Mouse (Mus musculus): ENCODE results near the gene Cdkl1.

Cdkl1 gene

GRCm38 (mm10) chr12:69796311-69796710, 5.2 kb upstream of the Cdkl1 start:
- POLR2A ChIA-PET = no interaction called here

GRCm38 (mm10) chr12:69789766-69790529, 1.1 kb downstream of the Cdkl1 start:
- ChIA-PET POLR2A (interaction anchor here in 2 of 4 experiments (0.6 to 1.7 kb wide), 4 partner anchors 9 to 103 kb away, joined by 3 to 5 read pairs (median 4); partner anchors contain the start of gene Map4k5 (in 1 of the 2)), CTCF (interaction anchor here in 1 of 4 experiments (1.6 kb wide), 1 partner anchor 32 kb away, joined by 5 read pairs; no protein-coding TSS in a partner anchor)

More at GRCm38 (mm10) chr12:69796311-69796710, 5.2 kb upstream of the Cdkl1 start:
- CTCF ChIA-PET = no interaction called here

- CTCF ChIA-PET = no interaction called here
- POLR2A ChIA-PET = interaction anchor here in 1 of 4 experiments (0.9 to 1.0 kb wide), 2 partner anchors 30 to 64 kb away, joined by 3 read pairs; partner anchors contain the start of genes Atp5s and L2hgdh
These were observed 2.7 kb downstream of the Cdkl1 start for GRCm38 (mm10) chr12:69788380-69788779.

DNA sequence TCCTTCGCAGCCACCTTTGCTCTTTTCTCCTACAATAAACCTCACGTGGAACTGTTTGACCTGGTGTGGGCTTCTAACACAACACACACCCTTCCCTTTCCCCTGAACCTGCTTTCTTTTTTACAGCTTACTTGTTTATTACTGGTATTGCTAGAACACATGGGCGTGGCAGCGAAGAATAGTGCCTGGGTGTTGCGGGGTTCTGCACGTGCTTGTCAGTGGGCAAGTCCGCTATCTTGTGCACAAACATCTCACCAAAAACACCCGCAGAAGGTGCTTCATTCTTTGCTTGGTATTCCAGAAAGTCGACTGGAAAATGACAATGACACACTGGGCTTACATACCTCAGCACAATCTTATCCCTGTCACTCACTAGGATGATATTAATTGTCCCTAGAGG, 5.6 kb downstream of the Cdkl1 start:
- POLR2A ChIA-PET = interaction anchor here in 2 of 4 experiments (0.6 to 1.0 kb wide), 2 partner anchors 25 to 499 kb away, joined by 3 to 4 read pairs; no protein-coding TSS in a partner anchor
- CTCF ChIA-PET = no interaction called here

DNA sequence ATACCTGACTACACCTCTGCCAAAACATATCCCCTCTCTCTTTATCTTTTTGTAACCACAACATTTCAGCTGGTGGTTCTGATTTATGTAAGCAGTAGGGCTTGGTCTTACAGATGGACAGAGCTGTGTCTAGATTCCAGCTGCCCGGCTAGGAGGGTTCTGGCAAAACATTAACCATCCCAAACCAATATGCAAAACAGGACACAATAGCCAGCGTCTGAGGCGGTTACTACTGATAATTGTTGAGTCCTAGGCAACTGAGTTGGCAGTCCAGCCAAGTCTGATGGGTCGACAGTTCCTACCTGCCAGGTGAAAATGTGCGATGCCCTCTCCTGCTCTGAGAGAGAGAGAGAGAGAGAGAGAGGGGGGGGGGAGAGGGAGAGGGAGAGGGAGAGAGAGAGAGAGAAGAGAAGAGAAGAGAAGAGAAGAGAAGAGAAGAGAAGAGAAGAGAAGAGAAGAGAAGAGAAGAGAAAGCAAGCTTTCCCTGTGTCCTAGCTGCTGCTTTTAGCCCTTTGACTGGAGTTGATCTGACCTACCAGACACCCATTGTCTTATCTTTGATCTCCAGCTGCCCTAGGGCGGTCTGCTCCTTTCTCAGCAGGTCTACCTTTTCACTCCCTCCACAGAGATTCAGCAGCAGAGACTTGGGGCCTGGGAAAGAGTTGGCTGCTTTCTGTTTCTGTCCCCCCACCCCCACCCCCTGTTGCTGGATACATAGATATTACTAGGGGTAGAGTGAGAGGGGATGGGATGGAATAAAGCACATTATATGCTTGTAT, 7.6 kb downstream of the Cdkl1 start:
- CTCF ChIA-PET = no interaction called here
- POLR2A ChIA-PET = interaction anchor here in 1 of 4 experiments (1.0 kb wide), 2 partner anchors 11 to 25 kb away, joined by 3 to 4 read pairs; no protein-coding TSS in a partner anchor

DNA sequence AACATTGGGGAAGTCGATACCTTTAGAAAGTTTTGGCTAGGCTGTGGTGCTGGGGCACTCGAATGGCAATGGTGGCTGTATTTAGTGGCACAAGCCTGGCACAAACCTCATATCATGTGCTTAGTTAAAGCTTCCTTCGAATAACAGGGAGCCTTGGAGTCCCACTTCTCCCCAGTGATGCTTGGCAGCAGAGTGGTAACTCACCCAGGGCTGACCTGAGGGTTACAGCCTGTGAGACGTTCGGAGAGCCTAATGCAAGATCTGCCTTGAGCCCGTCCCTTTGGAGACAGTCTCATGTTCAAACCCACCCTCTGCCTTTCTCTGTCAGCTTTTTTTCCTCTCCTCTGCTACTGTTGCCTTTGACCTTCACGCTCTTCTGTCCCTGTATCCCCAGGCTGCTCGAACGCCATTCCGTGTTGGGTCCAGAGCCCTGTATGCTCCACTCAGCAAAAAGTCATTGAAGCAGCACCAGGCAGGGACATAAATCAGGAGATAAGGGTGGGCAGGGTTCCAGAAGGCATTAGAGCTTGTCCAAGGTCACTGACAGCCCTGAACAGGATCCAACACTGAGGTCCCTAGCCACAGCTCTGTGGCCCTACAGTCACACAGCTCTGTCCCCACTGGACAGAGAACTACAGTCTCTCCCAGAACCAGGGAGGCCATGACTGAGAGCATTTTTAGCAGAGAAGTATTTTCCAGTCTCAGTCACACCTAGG, 9.0 kb downstream of the Cdkl1 start:
- POLR2A ChIA-PET = interaction anchor here in 1 of 4 experiments (0.6 to 1.2 kb wide), 3 partner anchors 10 to 89 kb away, joined by 3 to 4 read pairs (median 4); no protein-coding TSS in a partner anchor
- CTCF ChIA-PET = interaction anchor here in 2 of 4 experiments (0.6 to 1.3 kb wide), 2 partner anchors 8 to 25 kb away, joined by 3 read pairs; no protein-coding TSS in a partner anchor

- POLR2A ChIA-PET = interaction anchor here in 1 of 4 experiments (0.6 to 1.2 kb wide), 2 partner anchors 11 to 90 kb away, joined by 3 to 4 read pairs; no protein-coding TSS in a partner anchor
- CTCF ChIA-PET = interaction anchor here in 2 of 4 experiments (0.6 to 1.3 kb wide), 2 partner anchors 23 to 24 kb away, joined by 3 read pairs; no protein-coding TSS in a partner anchor
These were observed 9.6 kb downstream of the Cdkl1 start for GRCm38 (mm10) chr12:69781480-69781879.

DNA sequence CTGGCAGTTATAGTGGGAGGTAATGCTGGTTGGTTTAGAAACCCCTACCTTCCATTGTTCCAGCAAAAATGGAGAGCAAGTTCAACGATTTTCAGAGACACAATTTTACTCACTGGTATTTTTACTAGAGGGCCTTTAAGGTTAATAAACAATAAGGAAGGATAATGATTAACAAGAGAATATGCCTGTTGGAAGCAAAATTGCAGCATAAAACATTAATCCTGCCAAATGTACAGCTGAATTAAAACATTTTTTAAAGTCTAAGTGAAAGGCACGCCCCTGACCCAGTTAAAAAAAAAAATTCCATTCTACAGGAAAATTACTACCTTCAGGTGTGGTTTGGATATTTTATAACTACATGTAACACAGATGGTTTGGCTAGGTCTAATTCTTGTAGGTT, 13.1 kb downstream of the Cdkl1 start:
- POLR2A ChIA-PET = no interaction called here
- CTCF ChIA-PET = no interaction called here

GRCm38 (mm10) chr12:69777341-69777730, 13.7 kb downstream of the Cdkl1 start:
- CTCF ChIA-PET = no interaction called here
- POLR2A ChIA-PET = interaction anchor here in 1 of 4 experiments (0.6 to 1.2 kb wide), 2 partner anchors 30 to 51 kb away, joined by 3 to 6 read pairs; no protein-coding TSS in a partner anchor

- ChIA-PET CTCF (no interaction called here), POLR2A (interaction anchor here in 1 of 4 experiments (0.6 to 1.2 kb wide), 2 partner anchors 29 to 50 kb away, joined by 3 to 6 read pairs; no protein-coding TSS in a partner anchor)
These were observed 14.3 kb downstream of the Cdkl1 start for GRCm38 (mm10) chr12:69776607-69777340.

DNA sequence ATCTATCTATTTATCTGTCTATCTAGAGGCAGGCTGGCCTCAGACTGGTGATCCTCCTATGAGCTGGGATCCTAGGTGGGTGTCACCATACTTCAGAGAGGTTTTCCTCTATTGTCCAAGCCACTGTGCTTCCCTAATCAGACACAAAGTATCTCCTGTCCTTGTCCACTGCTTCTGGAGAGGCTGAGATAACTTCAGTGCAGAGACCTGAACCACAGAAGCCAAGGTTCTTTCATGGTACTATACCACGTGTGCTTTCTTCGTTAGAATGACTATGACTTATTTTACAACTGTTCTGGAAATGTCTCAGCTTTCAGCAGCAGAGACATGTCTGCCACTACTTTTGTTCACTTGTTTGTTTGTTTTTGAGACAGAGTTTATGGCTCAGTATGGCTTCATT, 22.2 kb downstream of the Cdkl1 start:
- CTCF ChIA-PET = no interaction called here
- POLR2A ChIA-PET = interaction anchor here in 1 of 4 experiments (0.7 kb wide), 1 partner anchor 11 kb away, joined by 3 read pairs; no protein-coding TSS in a partner anchor

DNA sequence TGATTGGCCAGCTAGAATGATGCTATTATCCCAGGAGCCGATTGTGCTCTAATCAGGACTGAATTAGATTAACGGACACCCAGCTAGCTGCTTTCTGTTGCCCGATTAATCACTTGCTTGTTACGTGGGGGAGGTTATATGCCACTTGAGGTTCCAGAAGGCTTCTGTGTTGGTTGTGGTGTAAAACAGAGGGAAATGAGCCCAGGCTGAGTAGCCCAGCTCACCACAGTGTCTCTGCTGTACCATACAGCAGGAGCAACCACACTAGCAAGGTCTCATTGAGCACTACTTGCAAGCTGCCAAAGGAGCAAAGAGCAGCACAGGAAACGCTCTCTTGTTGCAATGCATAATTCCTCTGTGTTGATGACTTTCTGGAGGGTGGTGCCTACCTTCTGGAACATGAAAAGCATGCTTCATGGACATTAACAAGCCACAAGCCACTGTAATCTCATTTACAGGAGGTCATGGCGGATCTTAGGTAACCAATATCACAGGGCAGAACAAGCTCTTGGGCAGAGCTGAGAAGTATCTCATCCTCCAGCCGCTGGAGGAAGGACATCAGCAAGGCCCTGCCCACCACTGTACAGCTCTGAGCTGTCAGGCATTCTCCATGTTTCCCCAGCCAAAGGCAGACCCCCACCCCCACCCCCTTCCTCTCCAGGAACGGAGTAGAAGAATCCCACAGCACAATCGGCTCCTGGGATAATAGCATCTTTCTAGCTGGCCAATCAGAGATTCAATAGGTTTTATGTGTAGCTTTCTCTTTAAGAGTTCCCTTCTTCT, 23.4 kb downstream of the Cdkl1 start:
- POLR2A ChIA-PET = interaction anchor here in 1 of 4 experiments (0.6 kb wide), 3 partner anchors 44 to 1334 kb away, joined by 3 to 4 read pairs (median 4); no protein-coding TSS in a partner anchor
- CTCF ChIA-PET = no interaction called here

DNA sequence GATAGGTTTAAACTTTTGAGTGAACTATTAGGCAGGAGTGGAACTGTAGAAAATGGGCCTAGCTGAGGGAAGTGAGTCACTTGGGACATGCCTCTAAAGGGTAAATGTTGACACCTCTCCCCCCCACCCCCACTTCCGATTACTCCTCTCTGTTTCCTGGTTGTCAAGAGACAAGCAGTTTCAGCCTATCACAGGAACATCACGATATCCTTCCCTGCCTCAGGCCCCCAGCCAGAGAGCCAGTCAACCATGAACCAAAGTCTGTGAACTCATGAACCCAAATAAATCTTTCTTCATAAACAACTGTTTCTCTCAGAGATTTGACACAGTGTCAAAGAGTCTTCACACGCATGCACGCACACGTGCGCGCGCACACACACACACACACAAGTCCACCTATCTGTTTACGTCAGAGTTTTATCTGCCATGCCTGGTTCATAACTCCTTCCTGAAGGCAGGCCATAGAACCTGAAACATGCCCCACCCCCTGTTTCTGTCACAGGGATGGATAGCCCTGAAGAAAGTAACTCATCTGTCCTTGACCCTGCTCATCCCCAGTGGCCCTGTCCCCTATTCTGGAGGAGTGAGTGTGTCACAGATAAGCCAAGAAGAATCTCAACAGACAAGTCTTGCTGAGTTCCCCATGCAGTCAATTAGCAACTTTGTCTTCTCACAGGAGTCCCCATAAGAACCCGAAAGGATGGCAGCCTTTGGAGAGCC, 24.7 kb downstream of the Cdkl1 start:
- ChIA-PET CTCF (no interaction called here), POLR2A (interaction anchor here in 1 of 4 experiments (0.6 kb wide), 1 partner anchor 266 kb away, joined by 4 read pairs; no protein-coding TSS in a partner anchor)

- POLR2A ChIA-PET = no interaction called here
- CTCF ChIA-PET = no interaction called here
These were observed 25.5 kb downstream of the Cdkl1 start for GRCm38 (mm10) chr12:69765543-69765942.

DNA sequence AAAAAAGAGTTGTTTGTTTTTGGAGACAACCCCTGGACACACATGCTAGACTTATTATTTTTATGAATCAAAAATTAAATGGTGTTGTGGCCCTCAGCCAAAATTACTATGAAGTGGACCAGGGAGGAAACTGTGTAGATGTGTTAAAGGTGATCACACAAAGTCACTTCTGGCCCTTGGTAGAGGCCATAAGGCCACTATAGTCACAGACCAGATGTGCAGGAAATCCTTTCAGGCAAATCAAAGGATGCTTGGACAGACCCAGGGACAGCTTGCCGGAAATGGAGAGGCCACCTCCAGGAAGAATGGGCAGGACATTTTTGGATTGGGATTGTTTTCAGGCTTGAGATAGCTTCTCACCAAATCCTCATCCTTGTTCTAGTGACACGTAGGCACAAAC, 29.5 kb downstream of the Cdkl1 start:
- ChIA-PET CTCF (interaction anchor here in 2 of 4 experiments (0.8 to 1.1 kb wide), 2 partner anchors 131 to 132 kb away, joined by 3 to 8 read pairs; partner anchors contain the start of genes Atl1 (in 1 of the 2) and Map4k5 (in 1 of the 2)), POLR2A (interaction anchor here in 2 of 4 experiments (0.6 to 1.5 kb wide), 2 partner anchors 132 to 273 kb away, joined by 3 read pairs; no protein-coding TSS in a partner anchor)

DNA sequence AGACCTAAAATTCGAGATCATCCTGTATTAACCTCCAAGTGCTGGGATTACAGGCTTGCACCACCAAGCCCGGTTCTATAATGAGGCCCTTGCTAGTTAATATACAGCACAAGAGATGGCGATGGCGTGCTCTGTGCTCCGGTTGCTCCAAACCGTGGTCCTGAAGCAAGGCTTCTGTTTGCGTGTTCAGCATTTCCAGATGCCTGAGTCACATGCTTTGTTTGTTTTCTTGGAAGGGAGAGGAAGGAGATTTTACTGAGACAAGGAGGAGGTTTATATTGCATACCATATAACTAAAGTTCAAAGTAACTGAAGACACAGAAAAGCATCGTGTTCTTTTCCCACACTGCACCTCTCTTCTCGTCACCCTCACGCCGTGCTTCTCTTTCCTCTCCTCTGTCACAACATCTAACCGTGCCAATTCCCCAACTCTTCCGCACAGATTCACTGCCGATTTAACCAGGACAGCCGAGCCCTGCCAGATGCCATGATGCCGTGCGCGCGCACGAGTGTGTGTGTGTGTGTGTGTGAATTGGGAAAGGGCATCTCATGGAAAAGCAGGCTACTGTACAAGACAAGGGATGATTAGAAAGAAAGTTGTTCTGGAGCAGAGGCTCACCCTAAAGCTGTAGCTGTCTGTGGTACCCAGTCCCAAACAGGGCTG, 30.2 kb downstream of the Cdkl1 start:
- POLR2A ChIA-PET = interaction anchor here in 2 of 4 experiments (0.6 to 1.5 kb wide), 2 partner anchors 133 to 274 kb away, joined by 3 read pairs; no protein-coding TSS in a partner anchor

More for the DNA sequence above, 30.2 kb downstream of the Cdkl1 start:
- CTCF ChIA-PET = no interaction called here

Measured in embryonic stem cell, embryonic (primary cell).